Mouse (Mus musculus): Measurements from ENCODE around the gene Glt8d1.

Gene Glt8d1

DNA sequence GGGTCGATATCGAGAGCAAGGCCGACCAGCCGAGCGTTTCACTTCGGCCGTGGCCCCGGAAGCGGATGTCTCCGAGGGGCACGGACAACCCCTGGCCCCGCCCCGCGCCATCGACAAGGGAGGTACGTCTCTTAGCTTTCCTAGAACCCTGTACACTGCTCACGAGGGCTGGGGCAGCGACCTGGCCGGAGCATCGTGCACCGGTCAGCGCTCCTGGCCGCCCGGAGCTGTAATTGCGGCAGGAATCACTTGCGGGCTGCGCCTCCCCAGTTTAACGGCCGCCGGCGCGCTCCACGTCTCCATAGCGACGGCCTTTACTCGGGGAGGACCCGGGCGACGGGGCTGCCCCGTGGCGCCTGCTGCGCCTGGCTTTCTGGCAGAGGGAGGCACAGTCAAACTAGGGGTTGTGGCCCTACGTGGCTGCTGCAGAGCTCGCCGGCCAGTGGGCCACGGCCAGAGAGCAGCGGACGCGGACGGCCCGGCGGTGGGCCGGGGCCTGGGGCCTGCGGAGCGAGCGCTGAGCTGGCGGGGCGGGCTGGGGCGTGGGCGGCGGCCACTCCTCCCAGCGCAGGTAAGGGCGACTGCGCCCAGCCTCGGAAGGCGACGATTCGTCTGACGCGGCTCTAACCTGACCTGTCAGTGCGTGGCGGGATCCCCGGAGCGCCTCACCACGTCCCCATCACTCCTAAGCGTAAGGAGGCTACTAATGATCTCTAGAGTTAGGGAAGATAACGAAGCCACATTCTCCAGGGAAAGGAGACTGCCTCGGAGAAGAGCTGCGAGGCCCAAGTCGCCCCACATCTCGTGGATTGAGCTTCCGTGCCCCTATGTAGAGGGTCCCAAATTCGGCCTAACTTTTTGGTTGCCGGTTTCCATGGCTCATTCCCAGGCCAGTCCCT, at the start of gene Glt8d1, which contains the start of gene Spcs1:
Gene Glt8d1 (plus strand): TSS at position 94 of the 899 bp plus-strand sequence.
Gene Spcs1 (minus strand): TSS at position 366 of the 899 bp plus-strand sequence.
- in situ Hi-C loops (cut with MboI, MseI): no loop called here

DNA sequence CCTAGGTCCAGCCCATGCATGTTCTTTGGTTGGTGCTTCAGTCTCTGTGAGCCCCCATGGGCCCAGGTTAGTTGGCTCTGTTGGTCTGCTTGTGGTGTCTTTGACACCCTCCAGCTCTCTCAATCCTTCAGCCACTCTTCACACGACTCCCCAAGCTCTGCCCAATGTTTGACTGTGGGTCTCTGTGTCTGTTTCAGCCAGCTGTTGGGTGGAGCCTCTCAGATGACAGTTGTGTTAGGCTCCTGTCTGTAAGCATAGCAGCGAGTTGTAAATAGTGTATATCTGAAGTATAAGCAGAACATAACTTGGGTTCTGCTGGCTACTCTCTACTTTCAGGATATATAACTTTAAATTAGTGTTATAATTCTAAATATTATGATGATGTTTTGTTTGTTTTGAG, 42.7 kb upstream of the Glt8d1 start:
- in situ Hi-C loops (cut with MboI, MseI): no loop called here

DNA sequence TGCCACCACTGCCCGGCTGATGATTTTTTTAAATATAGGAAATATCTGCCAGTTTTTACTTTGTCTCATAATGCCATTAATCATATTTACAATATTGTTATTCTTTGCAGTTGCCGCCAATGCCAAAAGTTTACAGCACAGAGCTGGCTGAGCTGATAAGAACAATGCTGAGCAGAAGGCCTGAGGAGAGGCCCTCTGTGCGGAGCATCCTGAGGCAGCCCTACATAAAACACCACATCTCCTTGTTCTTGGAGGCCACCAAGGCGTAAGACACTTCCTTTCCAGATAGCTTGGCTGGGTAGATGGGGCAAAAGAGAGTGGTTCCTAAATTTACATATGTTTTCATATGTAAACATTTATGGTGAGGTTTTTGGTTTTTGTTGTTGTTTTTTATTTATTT, 42.2 kb upstream of the Glt8d1 start:
- in situ Hi-C loops (cut with MboI, MseI): no loop called here

DNA sequence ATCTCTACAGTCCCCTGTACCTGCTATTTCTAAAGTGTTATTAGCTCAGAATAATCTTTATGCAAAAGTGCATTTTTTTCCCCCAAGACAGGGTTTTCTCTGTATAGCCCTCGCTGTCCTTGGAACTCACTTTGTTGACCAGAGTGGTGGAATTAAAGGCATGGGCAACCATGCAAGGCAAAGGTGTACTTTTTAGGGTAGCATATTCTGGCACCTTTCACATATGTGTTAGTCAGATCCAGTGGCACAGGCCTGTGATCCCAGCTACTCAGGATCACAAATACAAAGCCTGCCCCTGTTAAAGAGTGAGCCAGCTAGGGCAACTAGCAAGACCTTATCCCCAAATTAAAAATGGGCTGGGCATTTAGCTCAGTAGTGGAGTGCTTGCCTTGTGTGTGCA, 40.8 kb upstream of the Glt8d1 start:
- in situ Hi-C loops (cut with MboI, MseI): no loop called here

DNA sequence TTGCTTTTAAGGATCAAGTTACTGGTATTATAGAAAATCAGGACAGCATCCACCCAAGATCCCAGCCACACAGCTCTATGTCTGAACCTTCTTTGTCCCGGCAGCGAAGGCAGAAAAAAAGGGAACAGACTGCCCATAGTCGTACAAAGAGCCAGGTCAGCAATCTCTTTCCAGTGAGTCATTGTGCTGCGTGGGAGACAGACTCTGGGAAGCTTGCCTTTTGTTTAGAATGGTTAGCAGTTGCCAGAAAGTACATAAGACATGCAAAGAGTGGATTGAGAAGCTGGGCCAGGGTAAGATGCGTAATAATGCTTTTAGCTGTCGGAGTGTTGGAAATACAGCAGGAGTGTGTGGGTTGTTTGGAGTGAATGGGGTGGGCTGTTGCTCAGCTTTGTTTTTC, 27.0 kb upstream of the Glt8d1 start:
- in situ Hi-C loops (cut with MboI, MseI): no loop called here

DNA sequence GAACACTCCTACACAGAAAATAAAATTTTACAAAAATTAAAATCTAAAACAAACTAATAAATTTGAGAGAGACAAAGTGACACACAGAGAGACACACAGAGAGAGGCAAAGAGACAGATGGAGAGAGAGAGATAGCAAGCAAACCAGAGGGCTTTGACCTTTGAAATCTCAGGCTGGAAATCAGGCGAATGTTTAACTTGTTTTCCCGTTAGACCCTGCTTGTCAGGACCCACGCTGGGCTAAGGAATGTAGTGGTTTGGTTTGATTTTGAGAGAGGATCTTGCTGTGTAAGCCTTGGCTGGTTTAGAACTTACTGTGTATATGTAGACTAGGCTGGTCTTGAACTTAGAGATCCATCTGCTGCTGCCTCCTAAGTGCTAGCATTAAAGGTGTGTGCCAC, 25.0 kb upstream of the Glt8d1 start:
- in situ Hi-C loops (cut with MboI, MseI): no loop called here

DNA sequence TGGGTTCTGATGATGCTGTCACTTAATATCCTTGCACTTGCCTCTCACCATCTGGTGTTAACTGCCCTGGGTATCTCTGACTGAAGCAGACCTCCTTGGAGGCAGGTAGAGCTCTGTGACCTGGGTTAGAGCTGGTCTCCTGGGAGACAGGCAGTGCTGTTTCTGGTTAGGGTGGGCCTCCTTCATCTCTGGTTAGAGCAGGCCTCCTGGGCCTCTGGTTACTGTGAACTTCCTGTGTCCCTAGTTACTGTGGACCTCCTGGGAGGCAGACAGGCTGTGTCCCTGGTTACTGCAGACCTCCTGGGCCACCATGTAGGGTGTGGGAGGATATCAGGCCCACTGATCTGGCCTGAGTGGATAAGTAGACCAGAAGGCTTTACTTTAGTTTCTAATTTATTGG, 4.8 kb upstream of the Glt8d1 start:
- in situ Hi-C loops (cut with MboI, MseI): no loop called here

DNA sequence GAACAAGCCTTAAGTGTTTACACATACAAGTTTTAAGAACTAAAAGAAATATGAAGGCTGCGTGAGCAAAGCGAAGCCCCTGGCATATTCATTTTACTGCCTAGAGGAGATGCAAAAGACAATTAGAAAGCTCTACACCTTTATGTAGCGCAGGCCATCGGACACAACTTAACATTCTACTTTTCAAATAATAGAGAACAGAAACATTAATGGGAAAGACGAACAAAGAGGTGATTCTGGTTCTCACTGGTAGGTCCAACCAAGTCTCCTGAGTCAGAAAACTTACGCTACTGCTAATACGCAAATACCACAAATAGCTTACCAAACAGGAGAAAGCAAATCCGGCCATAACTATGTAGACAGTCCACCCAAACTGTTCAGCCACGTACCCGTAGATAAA, 844 bp upstream of the Glt8d1 start:
- in situ Hi-C loops (cut with MboI, MseI): no loop called here

DNA sequence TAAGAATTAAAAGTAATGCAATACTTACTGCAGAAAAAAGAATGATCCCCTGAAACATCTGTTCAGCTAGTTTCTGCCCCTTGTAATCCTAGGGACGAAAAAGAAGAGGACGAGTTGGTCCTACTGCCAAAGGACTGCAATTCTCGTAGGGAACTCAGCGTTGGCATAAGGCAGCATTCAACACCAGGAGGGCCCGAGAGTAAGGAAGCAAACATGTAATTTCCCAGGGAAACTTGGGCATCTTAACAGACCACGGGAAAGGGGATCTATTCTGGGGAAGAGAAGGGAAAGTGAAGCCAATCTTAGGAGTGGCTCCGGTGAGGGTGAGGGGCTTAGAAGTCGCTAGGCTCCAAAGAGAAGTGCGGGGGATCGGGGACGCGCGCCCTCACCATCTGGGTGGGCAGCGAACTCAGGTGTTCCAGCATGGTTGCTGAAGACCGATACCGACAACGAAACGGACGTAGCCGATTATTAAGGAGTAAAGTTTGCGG, 339 bp upstream of the Glt8d1 start:
- in situ Hi-C loops (cut with MboI, MseI): no loop called here

DNA sequence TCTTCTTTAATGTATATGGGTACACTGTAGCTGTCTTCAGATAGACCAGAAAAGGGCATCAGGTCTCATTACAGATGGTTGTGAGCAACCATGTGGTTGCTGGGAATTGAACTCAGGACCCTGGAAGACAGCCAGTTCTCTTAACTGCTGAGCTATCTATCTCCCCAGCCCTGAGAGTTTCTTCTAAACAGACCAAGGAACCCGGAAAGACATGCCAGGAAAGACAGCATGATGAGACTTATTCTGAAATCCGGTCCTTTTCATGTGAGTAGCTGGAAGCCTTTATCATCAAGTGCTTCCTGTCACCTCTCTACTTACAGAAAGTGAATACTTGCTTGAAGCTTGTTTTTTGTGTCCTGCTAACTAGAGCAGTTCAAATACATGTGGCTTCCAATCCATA, 3.3 kb downstream of the Glt8d1 start:
- in situ Hi-C loops (cut with MboI, MseI): no loop called here

DNA sequence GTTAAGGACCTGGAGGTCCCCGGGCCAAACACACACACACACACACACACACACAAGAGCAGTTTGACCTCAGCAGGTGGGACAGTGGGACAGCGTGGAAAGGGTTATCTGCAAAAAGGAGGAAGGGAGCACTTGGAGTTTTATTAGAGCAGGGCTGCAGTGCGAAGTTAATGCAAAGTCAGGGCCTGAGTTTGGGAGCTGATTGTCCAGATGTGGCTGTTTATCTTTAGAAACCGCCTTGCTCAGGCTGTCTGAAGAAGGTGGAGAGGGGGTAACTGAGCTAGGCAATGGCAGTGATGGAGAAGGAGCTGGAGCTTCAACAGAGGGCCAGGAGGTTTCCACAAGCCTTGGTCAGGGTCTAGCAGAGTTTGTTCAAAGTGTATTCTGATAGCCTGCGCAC, 5.6 kb downstream of the Glt8d1 start:
- in situ Hi-C loops (cut with MboI, MseI): no loop called here

DNA sequence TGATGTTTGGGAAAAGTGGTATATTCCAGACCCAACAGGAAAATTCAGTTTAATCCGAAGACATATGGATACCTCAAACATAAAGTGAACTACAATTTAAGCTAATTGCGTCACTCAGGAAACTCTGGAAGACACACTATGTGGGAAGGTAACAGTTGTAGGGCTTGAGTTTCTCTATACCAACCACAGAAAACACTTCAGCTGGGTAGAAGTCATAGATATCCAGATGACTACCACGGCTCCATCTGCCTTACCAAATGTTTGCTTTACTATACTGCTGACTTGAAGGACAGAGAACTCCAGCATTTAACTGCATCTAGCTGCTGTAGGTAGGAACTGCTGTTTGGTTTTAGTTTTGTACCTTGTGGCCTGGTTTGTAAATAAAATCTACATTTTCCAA, 10.4 kb downstream of the Glt8d1 start:
- in situ Hi-C loops (cut with MboI, MseI): no loop called here

DNA sequence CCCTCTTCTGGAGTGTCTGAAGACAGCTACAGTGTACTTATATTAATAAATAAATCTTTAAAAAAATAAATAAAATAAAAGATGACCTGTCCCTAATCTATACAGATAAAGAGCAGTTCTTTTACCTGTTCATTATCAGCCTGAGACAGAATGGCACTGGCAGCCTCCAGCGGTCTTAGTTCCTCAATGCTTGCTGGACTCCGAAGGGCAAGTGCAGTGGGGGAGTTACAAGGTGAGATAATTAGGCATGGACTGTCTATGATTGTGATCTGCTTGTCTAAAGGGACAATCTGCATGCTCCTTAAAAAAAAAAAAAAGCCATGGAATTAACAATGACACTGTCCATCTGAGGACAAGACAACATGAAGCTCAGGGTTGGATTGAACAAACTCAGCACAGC, 12.7 kb downstream of the Glt8d1 start:
- in situ Hi-C loops (cut with MboI, MseI): no loop called here

DNA sequence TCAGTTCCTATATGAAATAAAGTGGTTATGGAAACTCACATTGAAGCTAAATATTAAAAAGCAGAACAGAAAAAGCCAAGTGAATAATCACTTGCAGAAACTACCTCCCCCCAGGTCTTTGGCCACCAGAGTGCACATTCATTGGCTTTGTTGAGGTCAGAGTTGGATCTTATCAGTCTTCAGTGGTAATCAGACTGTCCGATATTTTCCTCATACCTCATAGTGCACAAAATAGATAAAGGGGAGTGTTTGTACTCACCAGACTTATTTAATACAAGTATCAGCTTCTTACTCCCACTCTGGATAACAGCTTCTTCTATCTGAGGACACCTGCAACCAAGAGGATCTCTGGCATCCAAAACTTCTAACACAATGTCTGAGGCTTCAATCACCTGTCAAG, 14.9 kb downstream of the Glt8d1 start:
- in situ Hi-C loops (cut with MboI, MseI): loop anchor here (5.0 kb wide), 1 partner anchor 46 kb away; no protein-coding TSS in a partner anchor

DNA sequence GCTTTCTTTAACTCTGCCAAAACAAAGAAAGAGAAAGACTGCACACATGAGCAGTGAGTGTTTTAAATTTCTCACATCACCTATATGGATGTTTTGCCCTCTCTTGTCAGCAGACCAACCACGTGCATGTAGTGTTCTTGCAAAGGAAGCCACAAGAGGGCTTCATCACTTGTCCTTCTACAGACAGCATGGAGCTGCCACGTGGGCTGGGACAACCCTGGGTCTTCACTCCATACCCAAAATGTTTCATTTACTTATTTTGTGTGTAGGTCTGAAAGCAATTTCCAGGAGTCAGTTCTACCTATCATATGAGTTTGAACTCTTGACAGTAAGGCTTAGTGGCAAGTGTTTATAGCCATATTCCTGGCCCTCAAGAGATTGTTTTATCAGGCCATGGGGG, 16.7 kb downstream of the Glt8d1 start:
- in situ Hi-C loops (cut with MboI, MseI): loop anchor here (5.0 kb wide), 1 partner anchor 44 kb away; no protein-coding TSS in a partner anchor

DNA sequence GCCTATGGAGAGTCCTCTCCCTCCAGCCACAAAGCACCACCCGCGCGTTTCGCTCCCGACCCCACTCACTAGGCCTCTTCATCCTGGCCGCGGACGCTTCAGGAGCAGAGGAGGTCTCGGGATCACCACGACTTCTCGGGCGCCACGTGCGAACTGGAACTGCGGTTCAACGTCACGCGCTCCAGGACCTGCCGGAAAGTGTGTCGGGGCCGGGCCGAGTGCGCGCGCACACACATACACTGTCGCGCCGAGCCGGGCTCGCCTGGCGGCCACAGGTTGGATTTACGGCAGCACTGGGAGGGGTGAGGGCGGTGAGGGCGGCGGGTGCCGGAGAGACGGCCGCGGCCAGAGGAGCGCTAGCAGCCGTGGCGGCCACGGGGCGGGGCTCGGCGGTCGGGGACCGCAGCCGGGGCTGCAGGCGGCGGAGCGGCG, 17.7 kb downstream of the Glt8d1 start, which contains the start of the genes Pbrm1 and Gnl3:
Gene Pbrm1 (plus strand): TSS at position 279 of the 432 bp plus-strand sequence.
Gene Gnl3 (minus strand): TSS at position 293 of the 432 bp plus-strand sequence.
- in situ Hi-C loops (cut with MboI, MseI): loop anchor here (5.0 kb wide), 1 partner anchor 43 kb away; no protein-coding TSS in a partner anchor

DNA sequence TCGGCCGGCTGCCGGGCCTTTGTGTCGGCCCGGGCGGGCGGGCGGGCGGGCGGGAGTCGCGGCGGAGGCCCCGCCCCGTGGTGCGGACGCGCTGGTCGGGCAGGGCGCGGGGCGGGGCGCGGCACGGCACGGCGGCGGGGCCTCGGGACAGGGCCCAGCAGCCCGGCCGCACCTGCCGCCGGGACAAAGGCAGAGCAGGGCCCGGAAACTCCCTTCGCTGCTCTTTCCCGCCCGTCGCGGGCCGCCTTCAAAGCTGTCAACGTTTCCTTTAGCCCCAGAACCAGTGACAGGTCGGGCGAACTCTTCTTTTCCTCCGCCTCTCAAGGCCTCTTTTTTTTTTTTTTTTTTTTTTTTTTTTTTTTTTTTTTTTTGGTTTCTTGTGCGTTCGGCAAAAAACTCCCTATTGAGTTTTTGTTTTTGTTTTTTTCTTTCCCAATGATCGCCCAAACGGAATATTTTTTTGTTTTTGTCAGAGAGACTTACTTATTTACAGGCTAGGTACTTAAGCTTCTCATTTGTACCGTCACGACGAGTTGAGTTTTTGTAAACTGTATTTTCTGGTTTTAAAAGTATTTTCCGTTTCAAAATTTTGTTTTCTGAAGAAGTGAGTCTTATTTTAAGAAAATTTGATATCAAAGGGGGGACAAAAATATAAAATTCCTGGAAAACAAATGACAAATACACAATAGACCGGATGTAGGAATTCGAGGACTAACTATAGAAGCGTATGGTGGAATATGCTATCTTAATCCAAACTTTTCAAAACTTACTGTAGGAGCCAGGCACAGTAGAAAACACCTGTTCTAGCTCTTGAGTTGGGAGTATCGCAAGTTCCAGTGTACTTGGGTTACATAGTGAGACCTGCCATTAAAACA, 18.4 kb downstream of the Glt8d1 start:
- in situ Hi-C loops (cut with MboI, MseI): loop anchor here (5.0 kb wide), 1 partner anchor 43 kb away; no protein-coding TSS in a partner anchor

DNA sequence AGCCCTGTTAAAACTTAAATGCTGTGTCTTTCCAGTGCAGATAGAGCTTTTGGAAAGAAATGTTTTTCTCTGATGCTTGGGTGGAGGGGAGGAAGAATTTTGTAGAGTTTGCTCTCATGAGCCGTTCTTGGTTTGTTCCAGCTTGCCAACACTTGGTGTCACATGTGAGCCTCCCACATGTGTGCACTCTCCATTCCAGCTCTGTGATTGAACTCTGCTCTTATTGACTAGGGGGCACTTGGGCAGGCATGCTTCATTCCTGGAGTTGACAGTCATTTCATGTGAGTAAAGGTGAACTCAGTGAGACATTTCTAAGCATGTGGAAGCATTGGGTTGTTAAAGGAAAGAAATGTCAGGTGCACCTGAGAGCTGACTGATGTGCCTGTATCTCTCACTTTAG, 21.4 kb downstream of the Glt8d1 start:
- in situ Hi-C loops (cut with MboI, MseI): no loop called here

DNA sequence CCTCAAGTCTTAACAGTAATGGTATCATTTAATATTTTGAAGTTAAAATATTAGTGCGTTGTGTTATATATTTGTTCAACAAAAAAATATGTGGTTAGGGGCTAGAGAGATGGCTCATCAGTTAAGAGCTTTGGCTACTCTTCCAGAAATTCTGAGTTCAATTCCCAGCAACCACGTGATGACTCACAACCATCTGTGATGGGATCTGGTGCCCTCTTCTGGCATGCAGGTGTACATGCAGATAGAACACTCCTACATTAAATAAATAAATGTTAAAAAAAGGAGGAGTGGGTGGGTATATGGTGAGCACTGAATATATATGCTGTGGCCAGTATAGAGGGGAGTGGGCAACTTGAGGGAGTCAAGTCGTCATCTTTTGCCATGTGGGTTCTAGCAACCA, 24.6 kb downstream of the Glt8d1 start:
- in situ Hi-C loops (cut with MboI, MseI): no loop called here

DNA sequence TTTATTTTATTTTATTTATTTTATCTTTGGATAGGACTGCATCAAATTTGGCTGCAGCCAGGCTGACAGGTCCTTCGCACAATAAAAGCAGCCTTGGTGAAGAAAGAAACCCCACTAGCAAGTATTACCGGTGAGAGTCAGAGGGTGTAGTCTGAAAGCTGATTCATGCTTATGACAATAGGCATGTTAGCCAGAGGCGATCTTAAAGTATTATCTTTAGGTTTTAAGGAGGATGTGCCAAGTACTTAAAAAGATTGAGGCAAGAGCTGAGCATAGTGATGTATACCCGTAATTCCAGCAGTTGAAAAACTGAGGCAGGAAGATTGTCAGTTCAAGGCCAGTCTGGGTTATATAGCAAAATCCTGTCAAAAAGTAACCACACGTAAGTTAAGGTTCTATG, 44.1 kb downstream of the Glt8d1 start:
- in situ Hi-C loops (cut with MboI, MseI): loop anchor here (5.0 kb wide), 1 partner anchor 142 kb away; no protein-coding TSS in a partner anchor

DNA sequence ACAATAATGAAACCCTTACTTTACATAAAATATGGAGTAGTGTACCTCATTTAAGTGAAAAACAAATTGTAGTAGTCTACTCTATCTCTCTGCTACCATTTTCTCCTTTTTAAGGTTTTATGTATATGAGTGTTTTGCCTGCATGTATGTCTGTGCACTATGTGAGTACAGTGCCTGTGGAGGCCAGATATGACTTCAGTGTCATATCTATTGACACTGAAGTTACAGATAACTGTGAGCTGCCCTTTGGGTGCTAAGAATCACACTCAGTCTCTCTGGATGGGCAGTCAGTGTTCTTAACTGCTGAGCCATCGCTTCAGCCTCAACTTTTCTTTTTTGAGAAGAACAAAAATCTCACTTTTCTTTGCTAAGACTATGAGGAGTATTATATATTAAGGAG, 44.6 kb downstream of the Glt8d1 start:
- in situ Hi-C loops (cut with MboI, MseI): loop anchor here (5.0 kb wide), 1 partner anchor 141 kb away; no protein-coding TSS in a partner anchor

Data from T-helper 1 cell (primary cell).